Mouse (Mus musculus) ES-E14 (cell line): ENCODE measurements around the gene Magi2.

Experiments used
- CHD2 ChIP-seq: IDR thresholded peaks from 2 replicates; pipeline ENCODE4 v1.6.1; 2014; ENCODE audit warnings: mild to moderate bottlenecking, low read depth, low read length, inconsistent platforms
- ZNF384 ChIP-seq: IDR thresholded peaks from 2 replicates; pipeline ENCODE4 v1.6.1; 2012; ENCODE audit warnings: low read depth, low read length, inconsistent platforms

- no peak for TF ChIP-seq CHD2
- no peak for TF ChIP-seq ZNF384
Measured at GRCm38 (mm10) chr5:20006616-20007015, 779.8 kb downstream of the Magi2 start.
